Mouse (Mus musculus) thymus, adult 2 months (tissue): ENCODE measurements at regions not wholly inside any gene's neighbourhood (a gene's known extent, or its start where the extent isn't known, plus 50 kb on each side); places are given as distances from the start of the nearest gene placed in this dataset.

ENCODE experiments used
- DNase-seq: peaks from one replicate; pipeline ENCODE4 v3.0.0; 2021
- H3K27ac ChIP-seq: fragments of 200-500 bp; 2 replicates; pipeline ENCODE4 v1.5.1; 2012; ENCODE audit warnings: low read length, control low read depth; ENCODE audit not compliant: control insufficient read depth, insufficient read depth
- H3K27me3 ChIP-seq: fragments of 200-500 bp; 2 replicates; pipeline ENCODE4 v1.6.1; 2012; ENCODE audit warnings: mild to moderate bottlenecking, low read length, moderate library complexity, mixed read lengths; ENCODE audit not compliant: control insufficient read depth, insufficient read depth
- H3K36me3 ChIP-seq: fragments of 200-500 bp; 2 replicates; pipeline ENCODE4 v1.6.1; 2012; ENCODE audit warnings: mild to moderate bottlenecking, low read length, moderate library complexity; ENCODE audit not compliant: control insufficient read depth, insufficient read depth
- H3K4me1 ChIP-seq: fragments of 200-500 bp; replicated peaks from 2 replicates; pipeline ENCODE4 v1.6.1; 2012; ENCODE audit warnings: low read length; ENCODE audit not compliant: control insufficient read depth, insufficient read depth
- H3K4me3 ChIP-seq: fragments of 200-500 bp; 2 replicates; pipeline ENCODE4 v1.5.1; 2012; ENCODE audit warnings: mild to moderate bottlenecking, low read length, control low read depth, moderate library complexity; ENCODE audit not compliant: control insufficient read depth, insufficient read depth
- CTCF ChIP-seq: fragments of 200-500 bp; IDR thresholded peaks from 2 replicates; pipeline ENCODE4 v1.5.1; 2012; ENCODE audit warnings: mild to moderate bottlenecking, control low read depth, low read length, moderate library complexity, borderline replicate concordance; ENCODE audit not compliant: control insufficient read depth, poor library complexity, insufficient read depth; ENCODE audit errors: extremely low read depth
- POLR2A ChIP-seq: fragments of 200-500 bp; IDR thresholded peaks from 2 replicates; pipeline ENCODE4 v1.6.1; 2012; ENCODE audit warnings: mild to moderate bottlenecking, low read length, control low read depth, moderate library complexity; ENCODE audit not compliant: control insufficient read depth, poor library complexity, insufficient read depth; ENCODE audit errors: extremely low read depth
- WGBS: fragments of 180-500 bp; shearing (Covaris S2); methylation state at CpG from one replicate; pipeline ENCODE4 v1.1.7; 2018; 5-methylcytosine and 5-hydroxymethylcytosine counted together

- Histone ChIP-seq H3K4me3 (no peak overlapping the region), H3K4me1 (no peaks in the 10 kb centered on the region), H3K27me3 (no peaks in the 10 kb centered on the region), H3K27ac (no peak overlapping the region), H3K36me3 (no peaks in the 10 kb centered on the region)
- no peak for DNase-seq
- 63% methylated on average over 2 of the region's 2 CpGs for WGBS
- TF ChIP-seq CTCF (no peak), POLR2A (no peak)
Measured at GRCm38 (mm10) chr7:68858471-68859210, 109.6 kb upstream of the Arrdc4 start.

DNA sequence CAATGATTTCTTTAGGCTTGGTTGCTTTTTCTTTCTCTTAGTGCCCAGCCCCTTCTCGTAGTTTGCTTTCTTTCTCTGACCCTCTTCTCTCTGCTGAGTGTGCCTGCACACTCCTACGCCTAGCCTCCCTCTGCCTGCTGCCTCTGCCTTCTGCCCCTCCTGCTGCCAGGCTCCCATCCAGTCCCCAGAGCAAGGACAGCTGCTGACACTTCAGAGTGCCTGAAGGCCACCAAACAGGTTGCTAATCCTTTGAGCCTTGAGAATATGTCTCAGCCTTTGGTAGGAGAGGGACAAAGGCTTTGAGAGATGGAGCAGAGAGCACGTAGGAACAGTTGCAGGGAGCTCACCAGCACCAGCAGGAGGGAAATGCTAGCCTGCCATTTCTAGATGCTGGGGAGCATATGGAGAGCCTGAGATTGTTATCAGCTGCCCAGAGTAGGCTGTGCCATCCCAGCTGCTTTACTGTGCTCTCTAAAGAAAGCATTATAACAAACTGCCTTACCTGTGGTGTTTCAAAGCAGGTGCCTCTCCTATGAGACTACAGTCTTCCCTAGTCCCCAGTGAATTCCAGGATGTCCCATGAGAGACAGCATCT is 103.0 kb upstream of the Arrdc4 start:
- WGBS, result 71% methylated on average over 3 of the region's 3 CpGs

GRCm38 (mm10) chr7:68844606-68845005 is 95.6 kb upstream of the Arrdc4 start:
- H3K27ac ChIP-seq, result no peak overlapping the region
- no peak for DNase-seq
- H3K27me3 ChIP-seq, result no peaks in the 10 kb centered on the region
- no peak for TF ChIP-seq POLR2A
- TF ChIP-seq CTCF, result no peak
- H3K36me3 ChIP-seq, result no peaks in the 10 kb centered on the region
- no peaks in the 10 kb centered on the region for H3K4me1 ChIP-seq
- WGBS, result 52% methylated on average over 7 of the region's 7 CpGs
- H3K4me3 ChIP-seq, result no peak overlapping the region

More for the DNA sequence above, 103.0 kb upstream of the Arrdc4 start:
- Histone ChIP-seq H3K27me3 (no peaks in the 10 kb centered on the region), H3K27ac (no peak overlapping the region), H3K4me1 (no peaks in the 10 kb centered on the region), H3K36me3 (no peaks in the 10 kb centered on the region), H3K4me3 (no peak overlapping the region)
- TF ChIP-seq CTCF, result no peak
- no peak for DNase-seq

- no peak overlapping the region for H3K27ac ChIP-seq
- TF ChIP-seq POLR2A (no peak), CTCF (no peak)
- no peaks in the 10 kb centered on the region for H3K27me3 ChIP-seq
- no peak overlapping the region for H3K4me3 ChIP-seq
- 43% methylated on average over 4 of the region's 4 CpGs for WGBS
- DNase-seq, result no peak
- H3K4me1 ChIP-seq, result no peaks in the 10 kb centered on the region
- no peaks in the 10 kb centered on the region for H3K36me3 ChIP-seq
Measured at GRCm38 (mm10) chr7:68843374-68843773, 94.3 kb upstream of the Arrdc4 start.

GRCm38 (mm10) chr7:68833977-68834791 is 85.1 kb upstream of the Arrdc4 start:
- no peaks in the 10 kb centered on the region for H3K27me3 ChIP-seq
- no peak overlapping the region for H3K27ac ChIP-seq
- no peak overlapping the region for H3K4me3 ChIP-seq
- no peak for TF ChIP-seq CTCF
- no peak for TF ChIP-seq POLR2A
- no peak for DNase-seq
- H3K36me3 ChIP-seq, result no peaks in the 10 kb centered on the region
- 51% methylated on average over 10 of the region's 10 CpGs for WGBS
- no peaks in the 10 kb centered on the region for H3K4me1 ChIP-seq

DNA sequence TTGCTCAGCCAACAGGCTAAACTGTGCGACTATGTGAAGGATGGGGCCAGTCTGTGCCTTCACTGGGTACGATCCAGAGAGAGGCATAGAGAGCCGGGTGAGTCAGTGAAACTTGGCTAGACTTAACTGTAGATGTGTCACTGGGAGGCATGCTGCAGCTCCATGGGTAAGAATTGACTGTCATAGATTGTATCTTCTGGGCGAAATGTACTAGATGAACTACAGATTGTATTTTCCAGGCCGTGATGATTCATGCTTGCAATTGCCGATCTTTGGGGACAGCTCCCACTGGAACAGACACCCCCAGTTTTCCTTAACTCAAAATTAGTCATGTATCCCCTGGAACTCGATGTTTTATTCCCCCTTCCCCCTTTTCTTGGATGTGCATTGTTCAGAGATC is 84.5 kb upstream of the Arrdc4 start:
- H3K27me3 ChIP-seq, result no peaks in the 10 kb centered on the region
- 89% methylated on average over 7 of the region's 7 CpGs for WGBS
- no peak overlapping the region for H3K4me3 ChIP-seq
- TF ChIP-seq CTCF (no peak), POLR2A (no peak)
- H3K27ac ChIP-seq, result no peak overlapping the region
- H3K4me1 ChIP-seq, result no peaks in the 10 kb centered on the region
- H3K36me3 ChIP-seq, result no peaks in the 10 kb centered on the region
- no peak for DNase-seq

- no peaks in the 10 kb centered on the region for H3K4me1 ChIP-seq
- H3K27ac ChIP-seq, result no peak overlapping the region
- WGBS, result 15% methylated on average over 8 of the region's 8 CpGs
- no peaks in the 10 kb centered on the region for H3K27me3 ChIP-seq
- no peak overlapping the region for H3K4me3 ChIP-seq
- H3K36me3 ChIP-seq, result no peaks in the 10 kb centered on the region
- DNase-seq, result peak; percentile 49
- peak; percentile 65; the same call in 1 of the 2 replicates for TF ChIP-seq CTCF
- TF ChIP-seq POLR2A, result no peak
Measured at GRCm38 (mm10) chr7:68829861-68830260, 80.8 kb upstream of the Arrdc4 start.
